Mouse (Mus musculus) embryo, embryonic 11.5 days (tissue): Measurements from ENCODE around the gene Krt79.

Source experiments
- DNase-seq: peaks from one replicate; pipeline ENCODE4 v3.0.0-alpha.2; 2012; ENCODE audit warnings: low read depth, low spot score

Gene Krt79

GRCm38 (mm10) chr15:101940274-101940829, at the start of gene Krt79:
Gene Krt79 (minus strand): TSS chr15:101940324.
- no peak for DNase-seq

- DNase-seq: no peak
Measured at GRCm38 (mm10) chr15:101988714-101989113, 48.6 kb upstream of the Krt79 start.

- DNase-seq: peak; percentile 77
Measured at GRCm38 (mm10) chr15:101988119-101988518, 48.0 kb upstream of the Krt79 start.

- no peak for DNase-seq
Measured at GRCm38 (mm10) chr15:101984746-101985145, 44.6 kb upstream of the Krt79 start.

GRCm38 (mm10) chr15:101983949-101984601, 44.0 kb upstream of the Krt79 start:
- DNase-seq: peak; percentile 93

- DNase-seq: no peak
Measured at GRCm38 (mm10) chr15:101983315-101983948, 43.3 kb upstream of the Krt79 start.

- DNase-seq: no peak
Measured at GRCm38 (mm10) chr15:101980849-101981248, 40.7 kb upstream of the Krt79 start.

- DNase-seq: no peak
Measured at GRCm38 (mm10) chr15:101977043-101977726, 37.1 kb upstream of the Krt79 start.

GRCm38 (mm10) chr15:101976641-101977040, 36.5 kb upstream of the Krt79 start:
- no peak for DNase-seq

- DNase-seq: no peak
Measured at GRCm38 (mm10) chr15:101976023-101976422, 35.9 kb upstream of the Krt79 start.

- no peak for DNase-seq
Measured at GRCm38 (mm10) chr15:101974083-101974845, 34.1 kb upstream of the Krt79 start.

GRCm38 (mm10) chr15:101973414-101974077, 33.4 kb upstream of the Krt79 start:
- DNase-seq: peak; percentile 91

- DNase-seq: no peak
Measured at GRCm38 (mm10) chr15:101970536-101970935, 30.4 kb upstream of the Krt79 start.

GRCm38 (mm10) chr15:101966808-101967207, 26.7 kb upstream of the Krt79 start:
- no peak for DNase-seq

GRCm38 (mm10) chr15:101958891-101959290, 18.8 kb upstream of the Krt79 start:
- no peak for DNase-seq

- no peak for DNase-seq
Measured at GRCm38 (mm10) chr15:101954187-101954586, 14.1 kb upstream of the Krt79 start, which contains the start of gene Krt78. Gene Krt78 (minus strand): TSS chr15:101954287.

GRCm38 (mm10) chr15:101952733-101953474, 12.8 kb upstream of the Krt79 start:
- DNase-seq: no peak

- no peak for DNase-seq
Measured at GRCm38 (mm10) chr15:101945430-101945829, 5.3 kb upstream of the Krt79 start.

GRCm38 (mm10) chr15:101941948-101942347, 1.8 kb upstream of the Krt79 start:
- DNase-seq: no peak

GRCm38 (mm10) chr15:101938600-101939308, 1.4 kb downstream of the Krt79 start:
- DNase-seq: no peak
